Mouse (Mus musculus) MEL-GATA-1-ER (cell line): Measurements from ENCODE around the gene Ap1ar.

Experiments used
- DNase-seq: peaks from one replicate; pipeline ENCODE4 v3.0.0-alpha.2; 2012; ENCODE audit warnings: low read depth; ENCODE audit errors: extremely low read depth

The Ap1ar gene

DNA sequence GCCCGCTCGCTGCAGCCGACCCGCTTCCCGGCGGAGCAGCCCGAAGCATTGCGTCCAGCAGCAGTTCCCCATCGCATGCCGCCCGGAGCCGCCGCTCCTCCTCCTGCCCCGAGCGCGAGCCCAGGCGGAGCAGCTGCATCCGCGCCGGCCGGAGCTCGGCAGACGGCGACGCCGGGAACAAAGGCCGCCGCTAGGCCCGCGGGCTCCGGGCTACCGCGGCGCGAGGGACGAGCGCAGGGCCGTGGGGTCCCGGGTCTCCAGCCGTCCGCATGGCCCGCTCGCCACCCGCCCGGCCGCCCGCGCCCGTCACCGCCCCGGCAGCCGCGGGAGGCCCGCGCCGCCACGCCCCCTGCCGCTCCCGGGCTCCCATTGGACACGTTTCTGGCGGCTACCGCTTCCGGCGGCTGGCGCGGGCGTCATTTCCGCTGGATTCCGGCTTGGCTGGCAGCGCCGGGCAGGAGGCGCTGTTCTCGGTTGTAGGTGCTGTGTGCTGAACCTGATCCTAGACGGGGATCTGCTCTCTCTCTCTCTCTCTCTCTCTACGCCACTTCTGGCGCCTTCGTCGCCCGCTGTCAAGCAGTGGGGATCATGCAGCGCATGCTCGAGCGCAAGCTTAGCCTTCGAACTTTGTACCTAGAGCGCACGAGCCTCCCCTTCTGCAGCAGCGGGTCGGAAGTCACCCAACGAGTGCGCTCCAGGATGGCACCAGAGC lies at the start of gene Ap1ar:
Gene Ap1ar (minus strand): TSS at position 370 of the 712 bp plus-strand sequence.
- peak; percentile 97 for DNase-seq

GRCm38 (mm10) chr3:127881684-127882083 lies 44.4 kb upstream of the Ap1ar start:
- no peak for DNase-seq

- no peak for DNase-seq
Observed at GRCm38 (mm10) chr3:127879968-127880367, 42.6 kb upstream of the Ap1ar start.

- DNase-seq: no peak
Observed at GRCm38 (mm10) chr3:127875509-127875908, 38.2 kb upstream of the Ap1ar start.

GRCm38 (mm10) chr3:127875059-127875458 lies 37.7 kb upstream of the Ap1ar start:
- no peak for DNase-seq

GRCm38 (mm10) chr3:127874254-127874883 lies 37.0 kb upstream of the Ap1ar start:
- DNase-seq: no peak

- DNase-seq: no peak
Observed at GRCm38 (mm10) chr3:127871575-127871974, 34.3 kb upstream of the Ap1ar start.

GRCm38 (mm10) chr3:127868880-127869279 lies 31.6 kb upstream of the Ap1ar start:
- no peak for DNase-seq

- DNase-seq: no peak
Observed at GRCm38 (mm10) chr3:127868046-127868758, 30.9 kb upstream of the Ap1ar start.

DNA sequence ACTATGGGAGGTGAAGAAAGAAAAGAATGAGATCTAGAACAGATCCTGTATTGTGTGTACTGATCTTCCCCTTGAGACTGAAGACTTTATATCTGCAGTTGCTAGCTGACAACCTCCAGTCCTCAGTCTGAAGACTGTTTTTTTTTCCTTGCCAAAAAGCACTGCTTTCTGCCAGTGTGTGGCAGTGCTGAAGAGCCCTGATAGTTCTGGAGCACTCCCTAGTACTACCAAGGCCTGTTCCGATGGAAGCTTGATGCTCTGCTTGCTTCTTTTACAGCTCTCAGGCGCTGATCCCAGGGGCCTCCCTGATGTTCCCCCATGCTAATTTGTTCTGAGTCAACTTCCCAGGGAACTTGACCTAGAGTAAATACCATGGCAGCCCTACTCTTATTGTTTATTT lies 26.9 kb upstream of the Ap1ar start:
- no peak for DNase-seq

DNA sequence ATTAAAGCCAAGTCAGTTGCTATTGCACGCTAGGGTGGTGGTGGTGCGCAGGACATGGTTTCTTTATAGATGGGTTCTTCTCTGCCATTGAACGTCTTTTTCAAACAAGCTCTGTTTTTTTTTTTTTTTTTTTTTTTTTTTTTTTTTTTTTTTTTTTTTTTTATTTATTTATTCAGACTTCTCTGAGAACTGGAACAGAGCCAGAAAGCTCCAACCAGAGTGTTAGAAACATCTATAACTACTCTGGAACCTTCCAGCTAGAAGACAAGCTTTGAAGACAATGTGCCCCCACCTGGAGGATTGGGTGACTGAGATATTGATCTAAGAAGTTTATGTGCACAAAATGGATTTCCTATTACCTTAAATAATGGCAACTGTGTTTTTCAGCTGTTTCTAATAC lies 26.2 kb upstream of the Ap1ar start:
- no peak for DNase-seq

GRCm38 (mm10) chr3:127862479-127862878 lies 25.2 kb upstream of the Ap1ar start:
- no peak for DNase-seq

- DNase-seq: no peak
Observed at GRCm38 (mm10) chr3:127861340-127861739, 24.0 kb upstream of the Ap1ar start.

DNA sequence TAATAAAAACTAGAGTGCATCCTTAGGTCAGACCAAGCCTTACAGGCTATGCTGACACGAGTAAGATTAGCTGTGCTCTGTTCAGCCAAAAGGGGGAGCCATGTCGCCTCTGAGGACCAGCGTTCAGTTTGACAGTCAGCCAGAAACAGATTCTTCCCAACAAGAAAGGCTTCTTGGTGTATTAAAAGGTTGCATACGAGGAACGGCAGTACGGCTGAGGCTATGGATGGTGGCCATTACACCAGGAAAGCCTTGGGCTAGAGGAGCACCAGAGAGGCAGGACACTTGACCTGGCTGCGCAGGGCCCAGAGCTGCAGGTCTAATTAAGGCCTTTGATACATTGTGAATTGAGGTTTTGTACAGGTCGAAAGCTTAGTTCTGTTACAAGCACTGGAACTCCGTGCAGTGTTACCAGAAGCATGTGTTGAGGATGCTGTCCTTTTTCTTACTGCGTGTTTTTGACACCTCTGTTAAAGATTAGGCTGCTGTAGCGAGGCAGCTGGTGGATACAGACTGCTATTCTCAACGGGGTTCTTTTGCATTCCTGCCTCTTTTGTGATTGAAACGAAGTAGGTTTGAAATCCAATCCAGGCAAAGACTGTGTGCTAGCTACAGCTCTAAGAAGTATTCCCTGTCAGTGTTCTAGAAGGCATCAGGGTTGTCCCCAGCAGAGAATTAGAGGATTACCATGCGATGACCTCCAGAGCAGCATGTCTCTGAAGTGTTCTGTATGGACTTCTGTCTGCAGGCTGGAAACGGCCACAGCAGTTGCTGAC lies 16.3 kb upstream of the Ap1ar start:
- DNase-seq: peak; percentile 67

DNA sequence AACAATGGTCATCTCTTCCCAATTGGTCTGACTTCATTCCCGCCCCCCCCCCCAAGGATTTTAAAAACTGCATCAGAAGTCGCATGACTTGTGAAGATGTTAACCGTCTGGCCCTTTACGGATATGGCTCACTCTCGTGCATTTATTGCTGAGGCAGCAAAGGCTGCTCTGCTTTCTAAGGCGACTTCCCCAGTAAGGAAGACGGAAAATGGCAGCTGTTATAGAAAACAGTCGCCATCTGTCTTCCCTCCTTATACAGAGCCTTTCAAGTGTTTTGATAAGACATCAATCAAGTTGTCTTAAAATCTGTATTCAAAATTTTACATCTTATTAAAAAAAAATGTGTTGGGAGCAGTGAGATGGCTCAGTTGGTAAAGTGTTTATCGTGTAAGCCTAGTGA lies 15.4 kb upstream of the Ap1ar start:
- DNase-seq: no peak

- DNase-seq: no peak
Observed at GRCm38 (mm10) chr3:127850776-127851646, 13.7 kb upstream of the Ap1ar start.

GRCm38 (mm10) chr3:127849922-127850321 lies 12.6 kb upstream of the Ap1ar start:
- DNase-seq: no peak

- DNase-seq: peak; percentile 68
Observed at GRCm38 (mm10) chr3:127848088-127848808, 10.9 kb upstream of the Ap1ar start.

DNA sequence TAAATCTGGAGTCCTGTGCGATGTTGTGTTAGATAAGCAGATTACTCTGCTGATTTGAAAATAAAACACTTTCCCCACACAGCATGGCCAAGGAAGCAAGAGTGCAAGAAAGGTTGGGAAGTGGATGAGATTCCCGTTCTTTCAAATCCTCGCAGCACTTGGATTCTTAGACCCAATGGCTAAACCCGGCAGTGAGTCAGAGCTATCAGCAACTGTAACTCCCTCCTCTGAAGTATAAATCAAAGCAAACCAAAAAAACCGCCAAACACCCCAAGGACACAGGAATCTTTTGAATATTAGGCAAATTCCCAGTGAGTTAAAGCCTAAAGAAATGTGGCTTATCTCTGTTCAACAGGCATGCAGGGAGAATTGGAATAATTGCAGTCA lies 6.6 kb upstream of the Ap1ar start:
- no peak for DNase-seq

DNA sequence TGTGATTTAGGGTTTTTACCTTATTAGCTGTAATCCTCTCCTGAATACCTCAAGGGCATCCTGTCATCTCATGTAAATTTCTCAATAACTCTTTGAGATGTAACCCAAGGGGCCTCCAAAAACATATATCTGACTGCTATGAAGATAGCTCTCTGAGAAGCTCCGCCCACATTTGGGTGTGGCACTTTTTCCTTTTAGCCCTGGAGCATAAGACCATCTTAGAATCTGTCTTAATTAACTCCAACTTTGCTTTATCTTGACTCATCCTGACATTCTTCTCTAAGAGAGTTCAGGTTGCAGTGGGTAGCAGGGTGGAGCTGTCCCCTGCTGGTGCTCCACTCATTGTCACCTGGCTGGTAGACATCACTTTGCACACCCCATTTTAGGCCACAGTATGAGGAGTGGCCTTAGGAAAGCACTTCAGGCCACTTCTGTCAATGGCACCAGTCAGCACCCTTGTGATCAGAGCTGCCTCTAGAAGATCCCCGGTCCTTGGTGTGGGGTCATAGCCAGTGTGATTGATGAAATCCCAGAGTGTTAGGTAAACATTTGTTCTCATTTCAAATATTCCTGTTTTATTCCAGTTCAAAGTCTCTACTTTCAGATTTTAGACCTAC lies 6.1 kb upstream of the Ap1ar start:
- DNase-seq: no peak
